Mouse (Mus musculus) brain, embryonic 14.5 days (tissue): ENCODE data around the gene Il1rap.

Source experiments
- CTCF ChIP-seq: fragments of 200-500 bp; IDR thresholded peaks from 2 replicates; pipeline ENCODE4 v1.5.1; 2012; ENCODE audit warnings: inconsistent platforms, mild to moderate bottlenecking, moderate library complexity, borderline replicate concordance; ENCODE audit not compliant: insufficient read depth, insufficient read length; ENCODE audit errors: extremely low read depth
- POLR2A ChIP-seq: fragments of 200-500 bp; IDR thresholded peaks from 2 replicates; pipeline ENCODE4 v1.6.1; 2012; ENCODE audit warnings: mild to moderate bottlenecking, inconsistent platforms, borderline replicate concordance; ENCODE audit not compliant: poor library complexity, insufficient read depth, insufficient read length, severe bottlenecking; ENCODE audit errors: extremely low read depth

GRCm38 (mm10) chr16:26700440-26701103, 119.1 kb downstream of the Il1rap start:
- TF ChIP-seq CTCF = no peak
- no peak for TF ChIP-seq POLR2A
